21 mouse cellular contexts compared by ENCODE assay signal in the genomic region with DNA sequence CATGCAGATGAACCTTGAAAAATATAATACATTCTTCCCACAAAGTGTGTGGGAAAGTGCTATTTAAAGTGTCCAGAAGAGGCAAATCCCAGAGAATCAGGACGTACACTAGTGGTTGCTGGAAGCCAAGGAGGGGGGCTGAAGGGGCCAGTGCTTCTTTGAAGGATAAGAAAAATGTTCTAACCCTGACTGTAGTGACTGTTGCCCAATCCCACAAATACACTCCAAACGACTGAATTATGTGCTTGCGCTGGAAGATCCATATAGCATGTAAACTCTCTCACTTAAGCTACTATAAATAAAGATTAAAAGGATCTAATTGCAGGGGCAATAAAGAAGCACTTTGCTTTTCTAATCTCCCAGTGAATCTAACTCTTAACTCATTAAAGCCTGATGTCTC.
"Had no signal": no experiment of that assay in that cellular context is flagged by ENCODE, and none has a peak within 500 bp of the region (broad histone marks: within the 10 kb centered on the region; RNA-seq: fewer than 3 reads in every experiment).

No protein-coding gene starts in this region.

- H3K9ac ChIP-seq: hindbrain, embryonic 15.5 days; kidney, embryonic 15.5 days; limb, embryonic 12.5 days; limb, embryonic 15.5 days; liver, embryonic 15.5 days; lung, embryonic 15.5 days; midbrain, embryonic 12.5 days; midbrain, embryonic 15.5 days; stomach, embryonic 15.5 days had no signal

- H3K4me2 ChIP-seq: hindbrain, embryonic 15.5 days; kidney, embryonic 15.5 days; limb, embryonic 12.5 days; limb, embryonic 15.5 days; liver, embryonic 11.5 days; liver, embryonic 15.5 days; lung, embryonic 15.5 days; midbrain, embryonic 12.5 days; midbrain, embryonic 15.5 days; stomach, embryonic 15.5 days had no signal

- H3K4me3 ChIP-seq: hindbrain, embryonic 15.5 days; kidney, embryonic 15.5 days; left cerebral cortex, adult 2 months; limb, embryonic 12.5 days; limb, embryonic 15.5 days; liver, embryonic 15.5 days; lung, embryonic 15.5 days; midbrain, embryonic 12.5 days; midbrain, embryonic 15.5 days; myocyte; stomach, embryonic 15.5 days had no signal

- DNase-seq: kidney, adult 2 months; kidney, postnatal 25 days; layer of hippocampus, postnatal 36 days; lung, adult 18-20 months; lung, postnatal 4 days; right cerebral cortex, postnatal 14 days; right cerebral cortex, postnatal 4 days; spleen, adult 18-20 months; thymus, postnatal 36 days had no signal

- H3K27ac ChIP-seq: hindbrain, embryonic 15.5 days; kidney, embryonic 15.5 days; left cerebral cortex, adult 2 months; limb, embryonic 12.5 days; limb, embryonic 15.5 days; liver, embryonic 15.5 days; lung, embryonic 15.5 days; midbrain, embryonic 12.5 days; midbrain, embryonic 15.5 days; stomach, embryonic 15.5 days had no signal

- ATAC-seq: midbrain, embryonic 15.5 days had no signal

- H3K9me3 ChIP-seq: hindbrain, embryonic 15.5 days; kidney, embryonic 15.5 days; liver, embryonic 15.5 days; lung, embryonic 15.5 days; midbrain, embryonic 12.5 days; midbrain, embryonic 15.5 days; stomach, embryonic 15.5 days had no signal

- H3K4me1 ChIP-seq: hindbrain, embryonic 15.5 days; limb, embryonic 12.5 days; limb, embryonic 15.5 days; midbrain, embryonic 15.5 days; stomach, embryonic 15.5 days had no signal

- H3K36me3 ChIP-seq: hindbrain, embryonic 15.5 days; lung, embryonic 15.5 days; midbrain, embryonic 15.5 days; stomach, embryonic 15.5 days had no signal

- H3K27me3 ChIP-seq: hindbrain, embryonic 15.5 days; kidney, embryonic 15.5 days; limb, embryonic 12.5 days; limb, embryonic 15.5 days; liver, embryonic 15.5 days; lung, embryonic 15.5 days; midbrain, embryonic 12.5 days; midbrain, embryonic 15.5 days; stomach, embryonic 15.5 days had no signal
